Mouse (Mus musculus): Measurements from ENCODE around the gene Fbxo42. TPM values are rescaled to one million over a fixed set of nuclear protein-coding genes. Genes with fewer than 3 reads are reported as not detected.

The Fbxo42 gene
- polyA plus RNA-seq, 1 experiment from 2014 or later: 21.9 TPM

DNA sequence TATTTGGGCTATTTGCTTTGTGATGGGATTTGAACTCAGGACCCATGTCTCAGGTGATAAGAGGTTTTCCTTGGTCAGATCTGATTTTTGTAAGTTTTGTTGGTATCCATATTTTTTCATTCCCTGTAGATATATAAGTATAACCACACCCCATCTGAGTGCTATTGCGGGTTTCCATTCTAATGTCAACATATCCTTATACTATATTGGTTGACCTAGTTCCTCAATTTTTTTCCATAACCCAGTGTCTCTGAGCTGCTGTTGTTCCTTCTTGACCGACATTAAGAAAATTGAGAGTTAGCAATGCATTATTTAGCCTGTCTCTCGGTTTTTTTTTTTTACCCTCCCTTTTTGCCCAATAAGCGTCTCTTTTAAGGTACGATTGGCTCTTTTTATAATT lies 75.0 kb downstream of the Fbxo42 start:
- 93% methylated on average over 5 of the region's 5 CpGs for WGBS
- DNase-seq (ENCODE audit: low spot score) (no peak), ATAC-seq (ENCODE audit: low FRiP score) (no peak)
- no peaks in the 10 kb centered on the region for H3K9me3 ChIP-seq (ENCODE audit: control insufficient read depth, low read length)
- no peak overlapping the region for H3K9ac ChIP-seq (ENCODE audit: low read depth, low read length)
- no peaks in the 10 kb centered on the region for H3K36me3 ChIP-seq (ENCODE audit: control insufficient read depth, insufficient read depth, low read length)
- no peak overlapping the region for H3K27ac ChIP-seq (ENCODE audit: low read depth, low read length)
- no peak overlapping the region for H3K4me3 ChIP-seq (ENCODE audit: low read depth, low read length)
- no peak overlapping the region for H3K4me2 ChIP-seq (replicated peaks; ENCODE audit: low read depth, low read length)
- H3K27me3 ChIP-seq (ENCODE audit: control insufficient read depth, insufficient read depth, low read length): no peaks in the 10 kb centered on the region
- no peaks in the 10 kb centered on the region for H3K4me1 ChIP-seq (replicated peaks; ENCODE audit: control insufficient read depth, insufficient read depth, low read length)

DNA sequence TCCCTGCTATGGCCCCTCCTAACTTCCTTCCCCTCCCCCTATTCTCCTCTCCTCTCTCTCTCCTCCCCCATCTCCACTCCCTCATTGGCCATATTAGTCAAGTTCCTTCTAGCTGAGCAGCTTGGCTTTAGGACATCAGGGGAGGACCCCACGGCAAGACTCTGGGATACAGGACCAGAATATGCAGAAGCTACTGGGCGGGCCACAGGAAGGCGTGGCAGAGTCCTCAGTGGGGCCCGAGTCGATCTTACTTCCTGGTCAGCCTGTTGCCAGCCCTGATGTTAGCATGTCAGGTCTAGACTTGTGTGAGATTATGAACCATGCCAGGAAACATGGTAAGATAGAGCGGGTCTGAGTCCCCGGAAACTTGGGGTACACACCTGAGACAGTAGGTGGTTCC lies 81.0 kb downstream of the Fbxo42 start:
- Histone ChIP-seq H3K9ac (ENCODE audit: low read depth, low read length) (no peak overlapping the region), H3K27me3 (ENCODE audit: control insufficient read depth, insufficient read depth, low read length) (no peaks in the 10 kb centered on the region), H3K4me3 (ENCODE audit: low read depth, low read length) (no peak overlapping the region), H3K27ac (ENCODE audit: low read depth, low read length) (no peak overlapping the region), H3K9me3 (ENCODE audit: control insufficient read depth, low read length) (no peaks in the 10 kb centered on the region), H3K36me3 (ENCODE audit: control insufficient read depth, insufficient read depth, low read length) (no peaks in the 10 kb centered on the region), H3K4me1 (replicated peaks; ENCODE audit: control insufficient read depth, insufficient read depth, low read length) (no peaks in the 10 kb centered on the region), H3K4me2 (replicated peaks; ENCODE audit: low read depth, low read length) (no peak overlapping the region)
- DNase-seq (ENCODE audit: low spot score): no peak
- 91% methylated on average over 7 of the region's 7 CpGs for WGBS
- no peak for ATAC-seq (ENCODE audit: low FRiP score)

DNA sequence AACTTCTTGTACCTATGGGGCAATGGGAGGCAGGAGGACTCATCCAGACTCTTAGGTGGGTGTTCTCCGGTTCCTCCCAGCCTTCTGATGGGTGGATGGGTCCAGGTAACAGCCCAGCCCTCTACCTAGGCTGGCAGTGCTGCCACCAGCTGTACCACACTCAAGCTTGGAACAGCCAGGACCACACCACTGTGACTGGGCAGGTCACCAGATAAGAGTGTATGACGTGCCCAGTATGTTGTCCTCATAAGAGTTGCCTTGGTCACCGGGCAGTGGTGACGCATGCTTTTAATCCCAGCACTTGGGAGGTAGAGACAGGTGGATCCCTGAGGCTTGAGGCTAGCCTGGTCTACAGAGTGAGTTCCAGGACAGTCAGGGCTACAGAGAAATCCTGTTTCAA lies 85.5 kb downstream of the Fbxo42 start:
- no peak overlapping the region for H3K9ac ChIP-seq (ENCODE audit: low read depth, low read length)
- DNase-seq (ENCODE audit: low spot score) (no peak), ATAC-seq (ENCODE audit: low FRiP score) (no peak)
- no peak overlapping the region for H3K4me2 ChIP-seq (replicated peaks; ENCODE audit: low read depth, low read length)
- H3K4me1 ChIP-seq (replicated peaks; ENCODE audit: control insufficient read depth, insufficient read depth, low read length): no peaks in the 10 kb centered on the region
- H3K4me3 ChIP-seq (ENCODE audit: low read depth, low read length): no peak overlapping the region
- peaks cover 1% of the 10 kb centered on the region; the same call in 1 of the 2 replicates for H3K27me3 ChIP-seq (ENCODE audit: control insufficient read depth, insufficient read depth, low read length)
- H3K9me3 ChIP-seq (ENCODE audit: control insufficient read depth, low read length): no peaks in the 10 kb centered on the region
- H3K27ac ChIP-seq (ENCODE audit: low read depth, low read length): no peak overlapping the region
- WGBS: 92% methylated on average over 4 of the region's 4 CpGs
- no peaks in the 10 kb centered on the region for H3K36me3 ChIP-seq (ENCODE audit: control insufficient read depth, insufficient read depth, low read length)

DNA sequence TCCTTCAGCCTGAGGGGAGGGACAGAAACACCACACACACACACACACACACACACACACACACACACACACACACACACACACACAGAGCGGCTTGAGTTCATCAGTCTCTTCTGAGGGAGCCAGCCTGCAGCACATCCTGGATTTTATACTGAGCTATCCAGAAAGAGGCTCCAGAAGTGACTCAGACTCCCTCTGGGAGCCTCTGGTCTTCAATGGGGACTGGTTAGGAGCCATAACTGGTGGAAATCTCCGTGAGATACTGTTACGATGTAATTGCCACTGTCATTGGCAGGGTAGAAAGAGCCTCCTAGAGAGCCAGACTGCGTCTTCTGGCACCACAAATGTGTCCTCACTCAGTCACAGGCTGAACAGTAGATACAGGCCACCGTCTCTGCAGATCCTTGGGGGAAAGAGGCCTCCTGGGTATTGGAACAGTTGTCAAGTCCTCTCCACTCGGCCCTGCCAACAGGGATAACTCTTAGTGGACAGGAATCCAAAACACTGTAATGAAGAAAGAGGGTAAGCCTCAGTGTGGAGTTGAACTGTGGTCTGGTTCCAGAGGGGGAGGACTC lies 87.9 kb downstream of the Fbxo42 start:
- no peaks in the 10 kb centered on the region for H3K9me3 ChIP-seq (ENCODE audit: control insufficient read depth, low read length)
- DNase-seq (ENCODE audit: low spot score): no peak
- peaks cover 6% of the 10 kb centered on the region; the same call in 1 of the 2 replicates for H3K4me1 ChIP-seq (replicated peaks; ENCODE audit: control insufficient read depth, insufficient read depth, low read length)
- 74% methylated on average over 6 of the region's 6 CpGs for WGBS
- no peak overlapping the region for H3K4me2 ChIP-seq (replicated peaks; ENCODE audit: low read depth, low read length)
- no peaks in the 10 kb centered on the region for H3K36me3 ChIP-seq (ENCODE audit: control insufficient read depth, insufficient read depth, low read length)
- H3K9ac ChIP-seq (ENCODE audit: low read depth, low read length): no peak overlapping the region
- H3K4me3 ChIP-seq (ENCODE audit: low read depth, low read length): no peak overlapping the region
- ATAC-seq (ENCODE audit: low FRiP score): no peak
- H3K27ac ChIP-seq (ENCODE audit: low read depth, low read length): no peak overlapping the region
- H3K27me3 ChIP-seq (ENCODE audit: control insufficient read depth, insufficient read depth, low read length): peaks cover 26% of the 10 kb centered on the region

DNA sequence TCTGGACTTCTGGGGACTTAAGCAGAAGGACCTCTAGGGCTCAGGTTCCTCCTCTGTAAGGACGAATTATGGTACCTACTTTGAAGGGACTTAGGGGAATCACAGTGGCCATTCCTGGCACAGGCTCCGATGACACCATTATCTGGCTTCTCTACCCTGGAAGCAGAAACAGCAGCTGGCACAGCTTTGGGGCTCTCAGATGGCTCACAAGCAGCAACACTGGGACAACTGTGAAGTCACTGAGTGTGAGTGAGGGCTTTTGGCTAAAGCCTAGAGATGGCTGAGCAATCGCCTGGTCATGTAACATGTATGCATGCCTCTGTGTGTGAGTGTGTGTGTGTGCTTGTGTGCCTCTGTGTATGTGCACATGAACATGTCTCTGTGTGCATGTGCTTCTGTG lies 89.1 kb downstream of the Fbxo42 start:
- H3K36me3 ChIP-seq (ENCODE audit: control insufficient read depth, insufficient read depth, low read length): no peaks in the 10 kb centered on the region
- 77% methylated on average over 3 of the region's 3 CpGs for WGBS
- no peak overlapping the region for H3K27ac ChIP-seq (ENCODE audit: low read depth, low read length)
- no peaks in the 10 kb centered on the region for H3K9me3 ChIP-seq (ENCODE audit: control insufficient read depth, low read length)
- no peak overlapping the region for H3K4me2 ChIP-seq (replicated peaks; ENCODE audit: low read depth, low read length)
- no peak overlapping the region for H3K9ac ChIP-seq (ENCODE audit: low read depth, low read length)
- ATAC-seq (ENCODE audit: low FRiP score) (no peak), DNase-seq (ENCODE audit: low spot score) (no peak)
- no peak overlapping the region for H3K4me3 ChIP-seq (ENCODE audit: low read depth, low read length)
- H3K4me1 ChIP-seq (replicated peaks; ENCODE audit: control insufficient read depth, insufficient read depth, low read length): peaks cover 6% of the 10 kb centered on the region; the same call in 1 of the 2 replicates
- peaks cover 37% of the 10 kb centered on the region for H3K27me3 ChIP-seq (ENCODE audit: control insufficient read depth, insufficient read depth, low read length)

DNA sequence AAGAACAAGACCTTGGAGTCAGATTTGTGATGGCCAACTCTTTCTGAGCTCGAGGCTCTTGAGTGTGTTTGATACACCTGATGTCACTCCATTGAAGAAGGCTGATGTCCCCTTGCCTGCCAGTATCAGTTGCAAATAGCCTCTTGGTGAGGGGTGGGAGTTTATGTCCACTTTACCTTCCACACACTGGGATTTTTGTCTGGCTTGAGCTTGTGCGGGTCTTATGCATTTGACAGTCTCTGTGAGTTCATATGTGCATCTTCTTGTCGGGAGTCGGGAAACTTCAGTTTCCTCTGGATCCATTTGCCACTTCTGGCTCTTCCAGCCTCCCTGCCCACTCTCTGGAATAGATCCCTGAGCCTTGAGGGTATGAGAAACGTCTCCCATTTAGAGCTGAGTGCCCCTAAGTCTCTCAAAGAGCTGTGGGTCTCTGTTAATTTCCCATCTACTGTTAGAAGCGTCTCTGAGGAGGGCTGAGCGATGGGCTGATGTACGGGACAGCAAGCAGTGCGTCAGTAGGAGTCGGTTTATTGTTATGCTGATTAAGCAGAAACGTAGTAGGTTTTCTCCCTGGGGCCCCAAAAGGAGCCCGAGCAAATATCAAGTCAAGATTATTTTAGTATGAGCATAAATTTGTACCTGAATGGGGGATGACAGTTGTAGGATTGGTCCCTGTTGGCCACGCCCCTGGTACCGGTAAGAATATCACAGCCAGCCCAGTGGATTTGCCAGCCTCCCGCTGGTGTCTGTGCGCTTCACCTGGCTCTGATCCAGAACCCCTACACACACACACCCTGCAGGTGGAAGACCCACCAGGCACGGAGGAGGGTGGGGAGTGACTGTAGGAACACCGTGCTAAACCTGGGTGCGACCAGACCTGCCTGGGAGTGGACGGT lies 91.0 kb downstream of the Fbxo42 start:
- 4% methylated on average over 20 of the region's 20 CpGs for WGBS
- H3K27me3 ChIP-seq (ENCODE audit: control insufficient read depth, insufficient read depth, low read length): peaks cover 55% of the 10 kb centered on the region
- peak overlapping the region; percentile 28 for H3K4me3 ChIP-seq (ENCODE audit: low read depth, low read length)
- peak overlapping the region; percentile 40 for H3K4me2 ChIP-seq (replicated peaks; ENCODE audit: low read depth, low read length)
- H3K4me1 ChIP-seq (replicated peaks; ENCODE audit: control insufficient read depth, insufficient read depth, low read length): peaks cover 10% of the 10 kb centered on the region
- ATAC-seq (ENCODE audit: low FRiP score) (peak; percentile 29; the same call in 1 of the 2 replicates), DNase-seq (ENCODE audit: low spot score) (peak; percentile 10)
- no peak overlapping the region for H3K9ac ChIP-seq (ENCODE audit: low read depth, low read length)
- H3K36me3 ChIP-seq (ENCODE audit: control insufficient read depth, insufficient read depth, low read length): no peaks in the 10 kb centered on the region
- H3K9me3 ChIP-seq (ENCODE audit: control insufficient read depth, low read length): no peaks in the 10 kb centered on the region
- H3K27ac ChIP-seq (ENCODE audit: low read depth, low read length): no peak overlapping the region

DNA sequence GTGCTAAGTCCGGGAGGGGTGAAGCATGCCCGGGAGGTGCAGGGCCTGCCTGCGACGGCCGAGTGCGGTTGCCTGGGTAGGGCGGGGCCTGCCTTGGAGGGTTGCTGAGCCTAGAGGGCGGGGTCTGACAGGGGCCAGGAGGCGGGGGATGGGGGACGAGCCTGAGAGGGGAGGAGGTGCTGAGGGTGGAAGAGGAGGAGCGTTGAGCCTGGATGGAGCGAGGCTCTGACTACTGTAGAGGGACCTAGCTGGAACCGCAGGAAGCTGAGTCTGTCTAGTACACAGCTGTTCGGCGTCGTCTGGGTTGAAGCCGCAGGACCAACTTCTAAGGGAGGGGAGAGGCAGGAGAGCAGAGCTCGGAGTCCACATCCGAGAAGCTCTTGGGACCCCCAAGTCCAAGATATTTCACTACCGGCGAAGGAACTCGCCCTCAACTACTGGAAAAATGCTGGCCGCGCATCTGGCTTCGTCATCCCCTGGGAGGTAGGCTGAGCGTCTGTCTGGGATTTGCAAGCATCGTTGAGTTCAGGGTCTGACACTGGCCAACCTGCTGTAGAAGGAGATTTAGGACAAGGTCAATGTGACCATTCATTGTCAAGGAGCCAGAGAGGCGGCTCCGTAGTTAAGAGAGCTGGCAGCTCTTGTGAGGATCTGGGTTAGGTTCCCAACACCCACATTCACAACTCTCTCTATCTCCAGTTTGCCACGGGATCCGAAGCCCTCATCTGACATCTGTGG lies 91.8 kb downstream of the Fbxo42 start, which contains the start of gene Arhgef19:
Arhgef19 (plus strand) TSS at position 112 of the 738 bp plus-strand sequence.
- Histone ChIP-seq H3K4me3 (ENCODE audit: low read depth, low read length) (peak within 1 kb of the TSS; percentile 28), H3K4me1 (replicated peaks; ENCODE audit: control insufficient read depth, insufficient read depth, low read length) (peaks cover 11% of the 10 kb centered on the region), H3K4me2 (replicated peaks; ENCODE audit: low read depth, low read length) (peak within 1 kb of the TSS; percentile 40), H3K27ac (ENCODE audit: low read depth, low read length) (no peak within 1 kb of the TSS), H3K27me3 (ENCODE audit: control insufficient read depth, insufficient read depth, low read length) (peaks cover 62% of the 10 kb centered on the region), H3K9ac (ENCODE audit: low read depth, low read length) (no peak within 1 kb of the TSS), H3K9me3 (ENCODE audit: control insufficient read depth, low read length) (no peaks in the 10 kb centered on the region), H3K36me3 (ENCODE audit: control insufficient read depth, insufficient read depth, low read length) (no peaks in the 10 kb centered on the region)
- 3% methylated on average over 31 of the region's 31 CpGs for WGBS
- DNase-seq (ENCODE audit: low spot score) (peak; percentile 85), ATAC-seq (ENCODE audit: low FRiP score) (peak; percentile 91)

DNA sequence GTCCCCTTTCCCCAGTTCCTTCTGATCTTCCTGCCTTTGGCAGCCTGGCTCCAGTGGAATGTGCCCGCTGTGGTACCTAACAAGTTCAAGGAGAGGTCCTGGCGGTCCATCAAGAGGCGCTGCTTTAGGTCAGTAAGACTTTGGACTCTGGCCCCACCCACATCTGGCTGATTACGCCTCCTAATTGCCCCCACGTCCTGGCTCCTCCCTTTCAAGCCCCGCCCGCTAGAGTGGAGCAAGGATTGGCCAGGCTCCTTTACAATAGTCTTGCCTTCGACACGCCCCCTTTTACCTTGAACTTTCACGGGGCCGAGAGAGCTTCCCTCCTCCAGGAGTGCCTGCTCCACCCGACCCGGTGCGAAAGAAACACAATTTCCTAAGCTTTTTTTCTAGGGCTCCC lies 92.9 kb downstream of the Fbxo42 start:
- no peak overlapping the region for H3K4me3 ChIP-seq (ENCODE audit: low read depth, low read length)
- peaks cover 15% of the 10 kb centered on the region for H3K4me1 ChIP-seq (replicated peaks; ENCODE audit: control insufficient read depth, insufficient read depth, low read length)
- no peak for ATAC-seq (ENCODE audit: low FRiP score)
- WGBS: 2% methylated on average over 14 of the region's 14 CpGs
- H3K9me3 ChIP-seq (ENCODE audit: control insufficient read depth, low read length): no peaks in the 10 kb centered on the region
- H3K9ac ChIP-seq (ENCODE audit: low read depth, low read length): no peak overlapping the region
- H3K27ac ChIP-seq (ENCODE audit: low read depth, low read length): no peak overlapping the region
- no peak for DNase-seq (ENCODE audit: low spot score)
- no peak overlapping the region for H3K4me2 ChIP-seq (replicated peaks; ENCODE audit: low read depth, low read length)
- H3K27me3 ChIP-seq (ENCODE audit: control insufficient read depth, insufficient read depth, low read length): peaks cover 72% of the 10 kb centered on the region
- no peaks in the 10 kb centered on the region for H3K36me3 ChIP-seq (ENCODE audit: control insufficient read depth, insufficient read depth, low read length)

Measured in hindbrain, embryonic 11.5 days (tissue).